Mouse (Mus musculus) forebrain, embryonic 10.5 days (tissue): ENCODE data around the gene Ubxn10. TPM values are rescaled to one million over a fixed set of nuclear protein-coding genes. Genes with fewer than 3 reads are reported as not detected.

ENCODE experiments used
- DNase-seq: peaks from one replicate; pipeline ENCODE4 v3.0.0-alpha.2; 2017; ENCODE audit warnings: low spot score; ENCODE audit errors: extremely low spot score
- H3K27ac ChIP-seq: fragments of 300-500 bp; sonication (generic); 2 replicates; pipeline ENCODE4 v1.5.1; 2016; ENCODE audit warnings: mild to moderate bottlenecking
- H3K27me3 ChIP-seq: fragments of 300-500 bp; sonication (generic); 2 replicates; pipeline ENCODE4 v1.6.1; 2016; ENCODE audit warnings: mild to moderate bottlenecking; ENCODE audit not compliant: poor library complexity, severe bottlenecking
- H3K36me3 ChIP-seq: fragments of 300-500 bp; sonication (generic); replicated peaks from 2 replicates; pipeline ENCODE4 v1.6.1; 2016; ENCODE audit warnings: mild to moderate bottlenecking, moderate library complexity
- H3K4me1 ChIP-seq: fragments of 300-500 bp; sonication (generic); 2 replicates; pipeline ENCODE4 v1.6.1; 2016
- H3K4me3 ChIP-seq: fragments of 300-500 bp; sonication (generic); 2 replicates; pipeline ENCODE4 v1.5.1; 2016; ENCODE audit warnings: mild to moderate bottlenecking, moderate library complexity
- H3K9me3 ChIP-seq: fragments of 300-500 bp; sonication (generic); 2 replicates; pipeline ENCODE4 v1.6.1; 2016; ENCODE audit warnings: mild to moderate bottlenecking, moderate library complexity
- WGBS: fragments of 180-500 bp; shearing (Covaris S2); methylation state at CpG from one replicate; pipeline ENCODE4 v1.1.7; 2016; 5-methylcytosine and 5-hydroxymethylcytosine counted together
- polyA plus RNA-seq: library from polyadenylated mRNA; unstranded; fragments of >200 nt; fragmentation: Nextera tagmentation; extraction: Ambion mirVana; gene quantifications from 2 replicates; pipeline ENCODE4 v1.2.1, GENCODE M21; 2016

The Ubxn10 gene
- 1.0 and 1.4 TPM in 2 replicates for polyA plus RNA-seq

DNA sequence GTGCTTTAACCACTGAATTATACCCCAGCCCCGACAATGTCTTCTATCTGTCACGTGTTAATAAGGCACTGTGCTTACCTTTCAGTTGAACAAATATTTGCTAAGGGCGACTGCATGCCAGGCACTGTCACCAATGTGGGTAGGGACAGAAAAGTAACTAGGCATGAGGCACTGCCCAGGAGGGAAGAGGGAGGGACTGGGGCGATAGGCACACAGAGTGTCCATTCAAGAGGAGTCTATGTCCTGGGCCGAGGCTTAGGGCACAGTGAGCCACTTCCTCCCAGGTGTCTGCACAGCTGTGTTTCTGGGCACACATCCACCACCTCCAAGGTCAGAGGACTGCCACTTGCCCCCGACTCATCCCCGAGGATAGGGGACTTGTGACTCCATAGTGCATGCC is at the start of gene Ubxn10:
Gene Ubxn10 (minus strand): TSS at position 137 of the 400 bp plus-strand sequence.
- no peak within 1 kb of the TSS for H3K4me3 ChIP-seq
- 75% methylated on average over 7 of the region's 7 CpGs for WGBS
- H3K4me1 ChIP-seq: peaks cover 37% of the 10 kb centered on the region
- no peak for DNase-seq
- 0 out of 2 replicates have a peak within 1 kb of the TSS, but pooled peaks have one; percentile 20 for H3K27ac ChIP-seq
- no peaks in the 10 kb centered on the region for H3K9me3 ChIP-seq
- H3K36me3 ChIP-seq: no peaks in the 10 kb centered on the region
- H3K27me3 ChIP-seq: peaks cover 16% of the 10 kb centered on the region

GRCm38 (mm10) chr4:138786141-138786540 is 49.2 kb upstream of the Ubxn10 start:
- Histone ChIP-seq H3K27ac (no peak overlapping the region), H3K36me3 (no peaks in the 10 kb centered on the region), H3K9me3 (no peaks in the 10 kb centered on the region), H3K4me3 (no peak overlapping the region), H3K4me1 (no peaks in the 10 kb centered on the region), H3K27me3 (no peaks in the 10 kb centered on the region)
- WGBS: 80% methylated on average over 4 of the region's 4 CpGs
- DNase-seq: no peak

GRCm38 (mm10) chr4:138785721-138786120 is 48.8 kb upstream of the Ubxn10 start:
- H3K4me3 ChIP-seq: no peak overlapping the region
- no peaks in the 10 kb centered on the region for H3K36me3 ChIP-seq
- 68% methylated on average over 4 of the region's 4 CpGs for WGBS
- DNase-seq: no peak
- no peaks in the 10 kb centered on the region for H3K27me3 ChIP-seq
- no peaks in the 10 kb centered on the region for H3K4me1 ChIP-seq
- no peak overlapping the region for H3K27ac ChIP-seq
- no peaks in the 10 kb centered on the region for H3K9me3 ChIP-seq

GRCm38 (mm10) chr4:138782098-138782497 is 45.1 kb upstream of the Ubxn10 start:
- H3K9me3 ChIP-seq: no peaks in the 10 kb centered on the region
- H3K27ac ChIP-seq: no peak overlapping the region
- DNase-seq: no peak
- 90% methylated on average over 6 of the region's 6 CpGs for WGBS
- no peak overlapping the region for H3K4me3 ChIP-seq
- peaks cover 9% of the 10 kb centered on the region for H3K4me1 ChIP-seq
- H3K36me3 ChIP-seq: no peaks in the 10 kb centered on the region
- H3K27me3 ChIP-seq: no peaks in the 10 kb centered on the region

GRCm38 (mm10) chr4:138780300-138780699 is 43.3 kb upstream of the Ubxn10 start:
- 96% methylated on average over 5 of the region's 5 CpGs for WGBS
- no peaks in the 10 kb centered on the region for H3K27me3 ChIP-seq
- no peak overlapping the region for H3K27ac ChIP-seq
- no peaks in the 10 kb centered on the region for H3K9me3 ChIP-seq
- DNase-seq: no peak
- H3K36me3 ChIP-seq: no peaks in the 10 kb centered on the region
- H3K4me1 ChIP-seq: peaks cover 10% of the 10 kb centered on the region
- no peak overlapping the region for H3K4me3 ChIP-seq

DNA sequence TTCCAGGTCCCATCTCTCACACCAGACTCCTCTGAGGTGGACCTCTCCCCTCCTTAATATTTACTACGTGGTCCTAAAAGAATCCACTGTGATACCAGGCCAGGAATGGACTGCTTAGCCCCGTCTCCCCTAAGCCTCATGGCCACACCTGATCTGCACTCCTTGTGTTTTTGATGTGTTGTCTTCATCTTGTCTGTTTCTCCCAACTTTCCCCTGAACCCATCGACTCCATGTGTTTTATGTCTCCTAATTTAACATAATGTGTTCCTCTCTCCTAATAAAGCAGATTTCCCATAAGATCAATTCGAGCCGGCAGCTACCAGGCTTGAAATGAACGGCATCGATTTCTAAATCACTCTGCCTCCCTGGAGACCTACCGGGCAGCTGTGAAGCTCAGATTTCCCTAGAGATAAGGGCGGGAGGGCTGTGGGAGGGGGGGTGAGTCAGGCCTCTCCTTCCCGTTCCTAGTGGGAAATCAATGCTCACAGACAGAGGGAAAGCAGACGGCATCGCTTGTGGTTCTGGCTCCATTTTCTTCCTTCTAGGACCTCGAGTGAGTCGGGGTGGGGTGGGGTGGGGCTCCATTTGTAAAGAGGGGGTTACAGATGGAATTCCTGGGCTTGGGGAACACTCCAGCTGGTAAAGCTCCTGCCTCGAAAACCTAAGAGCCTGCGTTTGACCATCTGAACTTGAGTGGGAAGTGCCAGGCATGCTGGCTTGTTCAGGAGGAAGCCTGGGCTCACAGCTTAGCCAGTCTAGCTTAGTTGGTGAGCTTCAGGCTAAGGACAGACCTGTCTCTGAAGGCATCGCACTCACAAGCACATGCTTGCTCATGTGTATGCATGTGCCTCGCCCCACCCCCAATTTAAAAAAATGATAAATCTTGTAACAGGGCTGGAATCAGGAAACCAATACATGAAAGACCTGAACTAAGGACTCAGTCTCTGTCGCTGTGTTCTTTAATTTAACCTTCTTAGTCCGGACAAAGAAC is 40.7 kb upstream of the Ubxn10 start:
- WGBS: 57% methylated on average over 20 of the region's 20 CpGs
- DNase-seq: no peak
- Histone ChIP-seq H3K9me3 (no peaks in the 10 kb centered on the region), H3K4me3 (no peak overlapping the region), H3K36me3 (no peaks in the 10 kb centered on the region), H3K27me3 (no peaks in the 10 kb centered on the region), H3K4me1 (peaks cover 10% of the 10 kb centered on the region), H3K27ac (no peak overlapping the region)

GRCm38 (mm10) chr4:138775435-138775834 is 38.5 kb upstream of the Ubxn10 start, which contains the start of gene Pla2g2d:
Gene Pla2g2d (plus strand): TSS chr4:138775735.
- no peaks in the 10 kb centered on the region for H3K36me3 ChIP-seq
- H3K27ac ChIP-seq: no peak within 1 kb of the TSS
- H3K4me3 ChIP-seq: no peak within 1 kb of the TSS
- 88% methylated on average over 6 of the region's 6 CpGs for WGBS
- H3K27me3 ChIP-seq: no peaks in the 10 kb centered on the region
- DNase-seq: no peak
- H3K9me3 ChIP-seq: no peaks in the 10 kb centered on the region
- H3K4me1 ChIP-seq: peaks cover 10% of the 10 kb centered on the region

DNA sequence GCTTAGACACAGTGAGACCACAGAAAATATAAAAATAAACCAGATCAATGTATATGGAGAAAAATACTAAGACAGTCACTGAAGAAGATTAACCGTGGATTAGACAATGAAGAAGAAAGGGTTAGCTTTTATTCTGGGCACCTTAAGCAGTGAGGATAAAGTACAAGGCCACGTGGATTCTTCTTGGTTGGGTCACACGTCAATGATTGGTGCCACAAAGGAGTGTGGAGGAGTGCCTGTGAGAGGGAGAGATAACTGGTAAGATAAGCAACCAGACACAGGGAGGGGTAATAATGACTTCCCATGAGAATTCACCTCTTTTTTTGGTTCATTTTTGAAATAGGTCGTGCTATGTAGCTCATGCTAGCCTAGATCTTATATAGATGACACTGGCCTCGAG is 35.4 kb upstream of the Ubxn10 start:
- Histone ChIP-seq H3K27me3 (no peaks in the 10 kb centered on the region), H3K36me3 (no peaks in the 10 kb centered on the region), H3K27ac (no peak overlapping the region), H3K4me3 (no peak overlapping the region), H3K9me3 (no peaks in the 10 kb centered on the region), H3K4me1 (peaks cover 3% of the 10 kb centered on the region; the same call in 1 of the 2 replicates)
- no peak for DNase-seq
- 84% methylated on average over 5 of the region's 5 CpGs for WGBS

GRCm38 (mm10) chr4:138771970-138772369 is 35.0 kb upstream of the Ubxn10 start:
- no peaks in the 10 kb centered on the region for H3K4me1 ChIP-seq
- no peak for DNase-seq
- WGBS: 91% methylated on average over 10 of the region's 10 CpGs

GRCm38 (mm10) chr4:138762266-138762665 is 25.3 kb upstream of the Ubxn10 start:
- Histone ChIP-seq H3K4me3 (no peak overlapping the region), H3K9me3 (no peaks in the 10 kb centered on the region), H3K36me3 (no peaks in the 10 kb centered on the region), H3K27me3 (no peaks in the 10 kb centered on the region), H3K27ac (no peak overlapping the region), H3K4me1 (no peaks in the 10 kb centered on the region)
- 83% methylated on average over 9 of the region's 9 CpGs for WGBS
- no peak for DNase-seq

More at GRCm38 (mm10) chr4:138771970-138772369, 35.0 kb upstream of the Ubxn10 start:
- H3K9me3 ChIP-seq: no peaks in the 10 kb centered on the region
- H3K36me3 ChIP-seq: no peaks in the 10 kb centered on the region
- no peak overlapping the region for H3K4me3 ChIP-seq
- H3K27ac ChIP-seq: no peak overlapping the region
- H3K27me3 ChIP-seq: no peaks in the 10 kb centered on the region

GRCm38 (mm10) chr4:138757416-138757815 is 20.4 kb upstream of the Ubxn10 start, which contains the start of gene Pla2g2f:
Gene Pla2g2f (minus strand): TSS chr4:138757626.
- Histone ChIP-seq H3K9me3 (no peaks in the 10 kb centered on the region), H3K4me1 (no peaks in the 10 kb centered on the region), H3K4me3 (no peak within 1 kb of the TSS), H3K36me3 (no peaks in the 10 kb centered on the region), H3K27me3 (no peaks in the 10 kb centered on the region), H3K27ac (no peak within 1 kb of the TSS)
- WGBS: 84% methylated on average over 8 of the region's 8 CpGs
- DNase-seq: no peak

GRCm38 (mm10) chr4:138755983-138756382 is 19.0 kb upstream of the Ubxn10 start:
- no peaks in the 10 kb centered on the region for H3K27me3 ChIP-seq
- no peaks in the 10 kb centered on the region for H3K4me1 ChIP-seq
- H3K27ac ChIP-seq: no peak overlapping the region
- no peak overlapping the region for H3K4me3 ChIP-seq
- H3K9me3 ChIP-seq: no peaks in the 10 kb centered on the region
- no peak for DNase-seq
- WGBS: 90% methylated on average over 11 of the region's 11 CpGs
- no peaks in the 10 kb centered on the region for H3K36me3 ChIP-seq

DNA sequence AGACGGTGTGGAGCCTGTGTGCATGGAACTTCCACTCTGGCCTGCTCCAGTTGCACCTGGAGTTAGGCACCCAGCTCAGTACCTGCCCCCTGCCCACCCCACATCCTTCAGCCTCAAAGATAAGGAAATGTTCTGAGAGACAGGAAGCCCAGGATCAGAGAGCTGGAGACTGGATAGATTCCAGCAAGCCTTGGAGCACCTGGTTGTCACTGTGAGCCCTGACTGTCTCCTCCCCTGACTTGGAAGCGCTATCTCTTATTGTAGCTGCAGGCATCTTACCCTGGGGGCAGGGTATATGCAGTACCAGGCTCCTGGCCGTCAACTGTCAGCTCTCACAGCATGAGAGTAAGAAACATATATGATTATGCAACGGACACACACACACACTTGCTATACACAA is 18.5 kb upstream of the Ubxn10 start:
- no peaks in the 10 kb centered on the region for H3K4me1 ChIP-seq
- H3K4me3 ChIP-seq: no peak overlapping the region
- no peaks in the 10 kb centered on the region for H3K9me3 ChIP-seq
- H3K27ac ChIP-seq: no peak overlapping the region
- DNase-seq: no peak
- WGBS: 81% methylated on average over 4 of the region's 4 CpGs
- H3K27me3 ChIP-seq: no peaks in the 10 kb centered on the region
- H3K36me3 ChIP-seq: no peaks in the 10 kb centered on the region
